Mouse (Mus musculus) layer of hippocampus, adult 2 months (tissue): Measurements from ENCODE around the gene Tulp2. TPM values are rescaled to one million over a fixed set of nuclear protein-coding genes. Genes with fewer than 3 reads are reported as not detected.
"Not testable (repeated sequence)": the region's sequence is repeated elsewhere in the genome, so short reads cannot be mapped to it uniquely, and the experiment has no call there.

Experiments used
- DNase-seq, 2 experiments: peaks; one replicate each; pipeline ENCODE4 v3.0.0; 2022; ENCODE audit warnings: low spot score in 2 of 2
- H3K27ac ChIP-seq: fragments of 200-600 bp; 2 replicates; pipeline ENCODE4 v1.8.1; 2022
- H3K4me3 ChIP-seq: fragments of 200-600 bp; 2 replicates; pipeline ENCODE4 v1.8.1; 2022; ENCODE audit warnings: mild to moderate bottlenecking
- CTCF ChIP-seq: fragments of 200-600 bp; conservative IDR thresholded peaks from 2 replicates; pipeline ENCODE4 v1.8.1; 2022; ENCODE audit warnings: antibody characterized with exemption, mild to moderate bottlenecking, moderate library complexity
- total RNA-seq, 2 experiments: library from RNA; stranded (reverse); gene quantifications; 2 replicates each; pipeline ENCODE4 v1.2.3; 2021

Tulp2 gene
- total RNA-seq, 2 experiments from 2014 or later, result not detected

- Histone ChIP-seq H3K4me3 (no peak overlapping the region), H3K27ac (no peak overlapping the region)
- DNase-seq, result no peak
- TF ChIP-seq CTCF, result no peak
Measured at GRCm38 (mm10) chr7:45482166-45482565, 489 bp downstream of the Tulp2 start.

- not testable (repeated sequence) for H3K4me3 ChIP-seq, DNase-seq, H3K27ac ChIP-seq
Measured at GRCm38 (mm10) chr7:45484985-45485384, 3.3 kb downstream of the Tulp2 start.

GRCm38 (mm10) chr7:45486158-45486557 lies 4.5 kb downstream of the Tulp2 start:
- Histone ChIP-seq H3K27ac (no peak overlapping the region), H3K4me3 (no peak overlapping the region)
- no peak for TF ChIP-seq CTCF
- DNase-seq, result no peak

GRCm38 (mm10) chr7:45486761-45487415 lies 5.2 kb downstream of the Tulp2 start, which contains the start of gene Gm45808:
Gm45808 (minus strand) TSS chr7:45486811.
- Histone ChIP-seq H3K4me3 (no peak within 1 kb of the TSS), H3K27ac (no peak within 1 kb of the TSS)
- no peak for TF ChIP-seq CTCF
- no peak for DNase-seq

GRCm38 (mm10) chr7:45487861-45488292 lies 6.2 kb downstream of the Tulp2 start:
- DNase-seq, result no peak
- TF ChIP-seq CTCF, result no peak
- no peak overlapping the region; the same call in 1 of the 2 replicates for H3K27ac ChIP-seq
- no peak overlapping the region for H3K4me3 ChIP-seq

GRCm38 (mm10) chr7:45488293-45489204 lies 6.9 kb downstream of the Tulp2 start, which contains the start of gene Dhdh:
Dhdh (minus strand) TSS chr7:45488805.
- DNase-seq, result peak in 1 of 2 experiments; percentile 35
- Histone ChIP-seq H3K4me3 (peak within 1 kb of the TSS; percentile 60), H3K27ac (peak within 1 kb of the TSS; percentile 67)
- TF ChIP-seq CTCF, result no peak

GRCm38 (mm10) chr7:45489578-45489977 lies 7.9 kb downstream of the Tulp2 start:
- DNase-seq, result no peak
- no peak for TF ChIP-seq CTCF
- H3K4me3 ChIP-seq, result no peak overlapping the region
- no peak overlapping the region for H3K27ac ChIP-seq

- no peak overlapping the region for H3K27ac ChIP-seq
- H3K4me3 ChIP-seq, result no peak overlapping the region
- TF ChIP-seq CTCF, result no peak
- peak in 1 of 2 experiments; percentile 21 for DNase-seq
Measured at GRCm38 (mm10) chr7:45490822-45491221, 9.1 kb downstream of the Tulp2 start.

GRCm38 (mm10) chr7:45491264-45491663 lies 9.6 kb downstream of the Tulp2 start:
- no peak for DNase-seq
- no peak for TF ChIP-seq CTCF
- no peak overlapping the region for H3K27ac ChIP-seq
- no peak overlapping the region for H3K4me3 ChIP-seq

GRCm38 (mm10) chr7:45492225-45492844 lies 10.7 kb downstream of the Tulp2 start:
- no peak overlapping the region for H3K4me3 ChIP-seq
- H3K27ac ChIP-seq, result 0 out of 2 replicates have a peak overlapping the region, but pooled peaks have one; percentile 3
- TF ChIP-seq CTCF, result no peak
- DNase-seq, result no peak

- H3K27ac ChIP-seq, result 0 out of 2 replicates have a peak overlapping the region, but pooled peaks have one; percentile 3
- TF ChIP-seq CTCF, result no peak
- no peak for DNase-seq
- H3K4me3 ChIP-seq, result no peak overlapping the region
Measured at GRCm38 (mm10) chr7:45492951-45493350, 11.3 kb downstream of the Tulp2 start.

GRCm38 (mm10) chr7:45494548-45494947 lies 12.9 kb downstream of the Tulp2 start:
- DNase-seq, result no peak
- no peak overlapping the region for H3K27ac ChIP-seq
- TF ChIP-seq CTCF, result no peak

GRCm38 (mm10) chr7:45498427-45498826 lies 16.8 kb downstream of the Tulp2 start:
- no peak for TF ChIP-seq CTCF
- DNase-seq, result no peak
- Histone ChIP-seq H3K4me3 (no peak overlapping the region), H3K27ac (no peak overlapping the region)

More at GRCm38 (mm10) chr7:45494548-45494947, 12.9 kb downstream of the Tulp2 start:
- H3K4me3 ChIP-seq, result no peak overlapping the region
